Mouse (Mus musculus): Measurements from ENCODE around the gene Rogdi.
A peak's percentile ranks its signal among the peaks of the same experiment; 100 is the strongest.

The Rogdi gene

DNA sequence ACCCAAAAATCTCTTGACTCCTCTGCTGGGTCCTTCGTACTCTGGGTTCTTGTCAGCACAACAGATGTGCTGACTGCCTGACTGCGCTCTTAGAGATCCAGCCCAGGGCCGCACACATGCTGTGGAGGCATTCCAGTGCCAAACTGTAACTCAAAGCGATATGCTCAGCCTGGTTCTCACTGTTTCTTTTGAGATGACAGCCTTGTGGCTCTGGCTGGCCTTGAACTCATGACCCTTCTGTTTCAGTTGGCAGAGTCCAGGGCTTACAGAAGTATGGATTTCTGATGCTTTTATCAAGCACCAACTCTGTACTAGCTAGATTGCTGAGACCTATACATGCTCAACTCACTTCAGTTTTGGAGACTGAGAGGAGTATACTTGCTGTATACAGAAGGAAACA, 20.1 kb downstream of the Rogdi start:
- no peak for DNase-seq (ENCODE audit: low spot score)

GRCm38 (mm10) chr16:4984717-4985116, 28.6 kb downstream of the Rogdi start:
- DNase-seq (ENCODE audit: low spot score), result no peak

- peak; percentile 25 for DNase-seq (ENCODE audit: low spot score)
Measured at GRCm38 (mm10) chr16:4979755-4980380, 33.5 kb downstream of the Rogdi start.

GRCm38 (mm10) chr16:4978275-4979051, 34.9 kb downstream of the Rogdi start:
- DNase-seq (ENCODE audit: low spot score), result no peak

- DNase-seq (ENCODE audit: low spot score), result no peak
Measured at GRCm38 (mm10) chr16:4976180-4976579, 37.2 kb downstream of the Rogdi start.

GRCm38 (mm10) chr16:4974521-4974920, 38.8 kb downstream of the Rogdi start:
- no peak for DNase-seq (ENCODE audit: low spot score)

- no peak for DNase-seq (ENCODE audit: low spot score)
Measured at GRCm38 (mm10) chr16:4971626-4972025, 41.7 kb downstream of the Rogdi start.

- DNase-seq (ENCODE audit: low spot score), result no peak
Measured at GRCm38 (mm10) chr16:4969055-4969843, 44.1 kb downstream of the Rogdi start.

GRCm38 (mm10) chr16:4968426-4968825, 44.9 kb downstream of the Rogdi start:
- no peak for DNase-seq (ENCODE audit: low spot score)

- DNase-seq (ENCODE audit: low spot score), result no peak
Measured at GRCm38 (mm10) chr16:4965392-4966129, 47.8 kb downstream of the Rogdi start.

DNA sequence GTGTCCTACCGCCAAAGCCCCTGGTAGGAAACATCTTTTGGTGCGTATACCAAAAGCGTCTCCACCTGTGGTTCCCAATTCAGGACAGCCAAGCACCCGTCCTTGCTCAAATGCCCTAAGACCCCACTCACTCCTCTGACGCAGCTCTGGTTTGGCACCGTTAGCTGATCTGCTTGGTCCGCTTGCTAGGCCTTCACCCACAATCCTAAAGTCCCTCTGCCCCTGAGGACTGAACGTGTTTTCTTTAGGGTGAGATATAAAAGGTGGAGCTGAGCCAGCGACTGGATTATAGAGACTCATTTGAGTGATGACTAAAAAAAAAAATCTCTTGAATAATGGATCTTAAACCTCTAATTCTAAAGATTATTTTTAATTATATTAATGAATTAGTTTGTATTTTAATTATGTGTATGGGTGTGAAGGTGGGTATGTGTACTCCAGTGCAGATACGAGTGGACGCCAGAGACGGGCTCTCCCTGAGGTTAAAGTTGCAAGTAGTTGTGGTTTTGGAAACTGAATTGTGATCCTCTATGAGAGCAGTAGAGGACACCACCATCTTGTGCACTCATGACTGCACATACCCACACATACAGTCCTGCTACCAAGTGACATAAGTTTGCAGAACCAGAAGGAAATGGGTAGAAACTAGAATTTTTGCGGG, 48.5 kb downstream of the Rogdi start:
- DNase-seq (ENCODE audit: low spot score), result no peak

DNA sequence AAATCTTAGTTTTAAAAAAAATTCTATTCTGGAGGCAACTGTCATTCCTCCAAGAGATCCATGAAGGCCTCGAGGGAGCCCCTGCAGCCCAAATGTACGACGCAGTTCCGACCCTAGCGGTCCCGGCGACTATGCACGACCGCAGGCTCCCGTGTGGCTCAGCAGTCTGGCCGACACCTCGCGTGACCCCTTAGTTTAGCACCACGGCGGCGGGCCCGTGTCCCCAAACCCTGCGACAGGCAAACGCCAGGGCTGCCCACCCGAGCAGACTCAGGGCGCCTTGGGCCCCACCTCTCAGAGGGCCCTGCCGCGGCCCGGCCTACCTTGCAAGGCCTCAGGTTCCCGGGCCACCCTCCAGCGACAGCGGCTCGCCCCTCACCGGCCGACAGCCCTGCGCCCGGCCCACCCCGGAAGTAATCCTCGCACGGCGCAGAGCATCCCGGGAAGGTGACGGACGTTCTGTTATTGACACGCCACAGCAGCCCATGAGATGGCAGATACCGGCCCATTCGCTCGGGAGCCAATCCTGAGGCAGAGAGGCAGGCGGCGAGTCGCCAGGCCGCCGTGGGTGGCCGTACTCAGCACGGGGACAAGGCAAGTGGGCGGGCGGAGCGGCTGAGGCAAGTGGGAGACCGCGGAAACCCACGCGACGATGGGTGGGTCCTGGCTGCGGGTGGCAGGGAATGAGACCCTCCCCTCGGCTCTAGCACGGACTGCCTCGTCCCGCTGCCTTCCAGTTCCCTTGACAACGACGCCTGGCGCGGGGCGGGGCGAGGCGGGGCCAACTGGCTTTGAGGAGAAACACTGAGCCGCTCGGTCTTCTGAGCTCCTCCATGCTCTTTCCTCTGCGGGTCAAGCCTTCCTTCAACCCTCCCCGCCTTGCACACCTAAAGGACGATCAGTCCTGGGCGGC, 49.3 kb downstream of the Rogdi start, which contains the start of gene Anks3:
Gene Anks3 (minus strand): TSS at position 409 of the 913 bp plus-strand sequence.
- peak; percentile 97 for DNase-seq (ENCODE audit: low spot score)

DNA sequence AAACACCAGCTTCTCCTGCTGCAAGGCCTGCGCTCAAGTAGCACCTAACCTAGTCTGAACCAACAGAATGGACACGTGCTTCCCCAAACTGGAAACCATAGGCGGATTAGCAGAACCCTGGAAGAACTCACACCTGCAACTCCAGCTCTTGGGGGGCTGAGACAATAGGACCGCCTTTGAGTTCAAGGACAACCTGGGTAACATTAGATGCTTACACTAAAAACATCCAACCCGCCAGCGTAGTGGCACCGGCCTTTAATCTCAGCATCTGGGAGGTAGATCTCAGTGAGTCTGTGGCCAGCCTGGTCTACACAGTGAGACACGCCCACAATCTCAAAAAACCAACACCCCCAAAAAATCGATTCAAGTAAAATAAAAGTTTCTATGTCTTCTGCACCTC, 50.0 kb downstream of the Rogdi start:
- no peak for DNase-seq (ENCODE audit: low spot score)

DNA sequence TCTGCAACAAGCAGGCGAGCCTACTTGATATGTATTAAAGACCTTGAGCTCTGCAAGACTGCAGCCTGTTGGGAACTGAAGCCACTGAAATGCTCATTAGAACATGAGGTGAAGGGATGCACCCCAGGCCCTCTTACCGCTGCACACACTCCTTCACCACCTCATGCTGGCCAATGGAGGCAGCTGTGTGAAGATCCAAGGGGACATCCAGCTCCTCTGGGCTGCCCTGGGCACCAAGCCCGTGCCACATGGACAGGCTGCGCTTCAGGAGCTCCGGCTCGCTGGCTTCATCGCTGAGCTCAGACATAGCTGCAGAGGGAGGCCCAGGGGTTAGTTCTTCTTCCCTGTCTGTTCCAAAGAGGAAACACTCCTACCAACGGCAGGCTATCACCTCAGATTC, 53.1 kb downstream of the Rogdi start:
- DNase-seq (ENCODE audit: low spot score), result no peak

Data from urinary bladder, postnatal 14 days (tissue).